Comparison of ENCODE assay signal across 8 mouse cellular contexts in genomic region chr4:136139326-136140110, GRCm38 (mm10). TPM values are rescaled to one million over a fixed set of nuclear protein-coding genes. Genes with fewer than 3 reads are reported as not detected.
DNase-seq lines count a peak whose midpoint lies in the region; ATAC-seq and TF ChIP-seq lines count a peak whose summit lies in the region.

No protein-coding gene starts in this region.

- no peaks in the 10 kb centered on the region for H3K27me3 ChIP-seq in heart, embryonic 14.5 days (ENCODE audit: control insufficient read depth, insufficient read depth, low read length)
- no peaks in the 10 kb centered on the region for H3K27me3 ChIP-seq in neural tube, embryonic 11.5 days (ENCODE audit: control insufficient read depth, insufficient read depth, low read length)

- H3K36me3 ChIP-seq in heart, embryonic 14.5 days (ENCODE audit: control insufficient read depth, insufficient read depth, low read length), result no peaks in the 10 kb centered on the region
- no peaks in the 10 kb centered on the region for H3K36me3 ChIP-seq in neural tube, embryonic 11.5 days (ENCODE audit: control insufficient read depth, insufficient read depth, low read length)

- no peak for TF ChIP-seq CTCF in layer of hippocampus, adult 2 months (conservative IDR thresholded peaks at IDR 0.05)

- H3K9me3 ChIP-seq in heart, embryonic 14.5 days (ENCODE audit: control insufficient read depth, low read length), result no peaks in the 10 kb centered on the region
- H3K9me3 ChIP-seq in neural tube, embryonic 11.5 days (ENCODE audit: control insufficient read depth, low read length), result no peaks in the 10 kb centered on the region

- DNase-seq in layer of hippocampus, adult 2 months (ENCODE audit: low spot score in 2 of 2), result no peak
- no peak for DNase-seq in layer of hippocampus, postnatal 10 days (ENCODE audit: low spot score in 2 of 2)
- peak; percentile 41 for DNase-seq in kidney, postnatal 10 days
- no peak for DNase-seq in neural tube, embryonic 11.5 days (ENCODE audit: low spot score)
- no peak for DNase-seq in layer of hippocampus, postnatal 25 days (ENCODE audit: extremely low spot score in 1 of 2, low spot score in 1 of 2)
- no peak for DNase-seq in frontal cortex, postnatal 36 days (ENCODE audit: low spot score in 2 of 2)
- no peak for DNase-seq in cerebellum, adult 9-11 months

- peaks cover 43 to 65% of the 10 kb centered on the region in 2 experiments for H3K4me1 ChIP-seq in heart, embryonic 14.5 days (ENCODE audit: control insufficient read depth in 2 of 2, insufficient read depth in 2 of 2, low read length in 2 of 2)
- peaks cover 52% of the 10 kb centered on the region for H3K4me1 ChIP-seq in neural tube, embryonic 11.5 days (ENCODE audit: control insufficient read depth, insufficient read depth, low read length)

- H3K9ac ChIP-seq in heart, embryonic 14.5 days (ENCODE audit: low read length), result peak overlapping the region; percentile 41; the same call in 1 of the 2 replicates
- H3K9ac ChIP-seq in neural tube, embryonic 11.5 days (ENCODE audit: low read length), result peak overlapping the region; percentile 7; the same call in 1 of the 2 replicates

- WGBS in heart, embryonic 14.5 days, result 46% methylated on average over 17 of the region's 17 CpGs
- 55% methylated on average over 17 of the region's 17 CpGs for WGBS in neural tube, embryonic 11.5 days

- H3K4me3 ChIP-seq in layer of hippocampus, adult 2 months, result no peak overlapping the region; the same call in 1 of the 2 replicates
- H3K4me3 ChIP-seq in heart, embryonic 14.5 days (ENCODE audit: control insufficient read depth in 1 of 2, insufficient read depth in 1 of 2, low read depth in 1 of 2, low read length in 2 of 2), result no peak overlapping the region; a peak in 1 of 4 replicates
- no peak overlapping the region for H3K4me3 ChIP-seq in neural tube, embryonic 11.5 days (ENCODE audit: low read depth, low read length)

- peak overlapping the region; percentile 86 for H3K4me2 ChIP-seq in heart, embryonic 14.5 days (ENCODE audit: low read length)
- H3K4me2 ChIP-seq in neural tube, embryonic 11.5 days (ENCODE audit: low read depth), result peak overlapping the region; percentile 14; the same call in 1 of the 2 replicates

- peak overlapping the region; percentile 90 for H3K27ac ChIP-seq in layer of hippocampus, adult 2 months
- peak overlapping the region; percentile 86 to 97 for H3K27ac ChIP-seq in heart, embryonic 14.5 days (replicated peaks in 1 of 2; ENCODE audit: control insufficient read depth in 1 of 2, insufficient read depth in 1 of 2, low read depth in 2 of 2, low read length in 2 of 2)
- H3K27ac ChIP-seq in neural tube, embryonic 11.5 days (ENCODE audit: low read depth, low read length), result peak overlapping the region; percentile 95

- no peak for ATAC-seq in heart, embryonic 14.5 days (ENCODE audit: insufficient number of reproducible peaks, insufficient read depth, low FRiP score, low read depth)
- ATAC-seq in neural tube, embryonic 11.5 days (ENCODE audit: insufficient read depth, low FRiP score, low TSS enrichment), result no peak

RNA-seq across cellular contexts. Expression of gene Id3, which starts 3.8 kb away (rescaled TPM):
- 10 to 100 TPM; 45.1 to 47.4 TPM for total RNA-seq in layer of hippocampus, adult 2 months (2021)
- total RNA-seq in layer of hippocampus, postnatal 10 days (2021), result 100 to 1,000 TPM in 1 of 2 experiments, 10 to 100 TPM in 1; 80.3 to 101 TPM
- polyA plus RNA-seq in heart, embryonic 14.5 days (2014; fragmentation: Nextera tagmentation; extraction: Ambion mirVana), result 247 and 296 TPM in 2 replicates
- 440 and 470 TPM in 2 replicates for polyA plus RNA-seq in neural tube, embryonic 11.5 days (2014; fragmentation: Nextera tagmentation; extraction: Ambion mirVana)
- total RNA-seq in layer of hippocampus, postnatal 25 days (2021), result 10 to 100 TPM; 51.7 to 62.5 TPM

RNA-seq across cellular contexts. Expression of gene E2f2, which starts 32.7 kb away (rescaled TPM):
- 1 to 10 TPM in 1 of 2 experiments, under 1 TPM in 1; 0.74 to 1.5 TPM for total RNA-seq in layer of hippocampus, adult 2 months (2021)
- 1 to 10 TPM; 1.1 to 2.3 TPM for total RNA-seq in layer of hippocampus, postnatal 10 days (2021)
- polyA plus RNA-seq in heart, embryonic 14.5 days (2014; fragmentation: Nextera tagmentation; extraction: Ambion mirVana), result 2.5 and 3.1 TPM in 2 replicates
- 7.2 and 7.6 TPM in 2 replicates for polyA plus RNA-seq in neural tube, embryonic 11.5 days (2014; fragmentation: Nextera tagmentation; extraction: Ambion mirVana)
- total RNA-seq in layer of hippocampus, postnatal 25 days (2021), result 1 to 10 TPM in 1 of 2 experiments, under 1 TPM in 1; 0.59 to 1.2 TPM
